8 mouse cellular contexts compared by ENCODE assay signal in the genomic region with DNA sequence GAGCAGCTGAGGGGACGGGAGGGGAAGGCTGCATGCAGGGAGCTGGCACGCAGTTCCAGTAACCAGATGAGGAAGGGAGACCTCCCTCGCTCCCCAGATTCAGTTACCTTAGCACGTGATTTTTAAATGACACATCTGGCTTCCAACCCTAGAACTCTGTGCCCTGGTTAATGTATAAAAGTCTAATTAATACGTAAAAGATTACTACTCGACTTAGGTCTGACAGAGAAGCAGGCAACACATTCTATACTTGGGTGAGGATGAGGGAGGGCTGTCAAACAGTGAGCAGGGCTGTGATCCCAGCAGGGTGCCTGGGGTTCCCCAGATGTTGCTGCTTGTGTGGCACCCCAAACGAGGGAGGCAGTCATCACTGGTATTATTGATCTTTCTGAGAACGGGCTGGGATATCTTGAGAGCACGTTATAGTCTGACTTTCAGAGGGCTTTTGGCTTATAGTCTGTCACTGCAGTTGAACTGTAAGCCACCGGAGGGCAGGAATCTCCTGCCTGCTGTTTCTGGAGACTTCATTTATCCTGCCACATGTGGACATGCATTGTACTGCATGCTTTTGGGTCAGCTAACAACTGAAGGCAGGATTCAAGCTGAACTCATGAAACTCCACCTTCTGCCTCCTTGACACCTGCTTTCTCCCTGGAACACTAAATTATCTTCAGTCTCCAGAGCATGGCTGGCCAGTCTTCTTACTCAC.
DNase-seq lines count a peak whose midpoint lies in the region; ATAC-seq and TF ChIP-seq lines count a peak whose summit lies in the region.

No protein-coding gene starts in this region.

- H3K27me3 ChIP-seq in spleen, adult 2 months (ENCODE audit: control insufficient read depth, insufficient read depth, low read length), result no peaks in the 10 kb centered on the region
- H3K27me3 ChIP-seq in limb, embryonic 11.5 days (ENCODE audit: control insufficient read depth, insufficient read depth, low read length), result no peaks in the 10 kb centered on the region

- intact Hi-C loops in gastrocnemius, postnatal 14 days (cut with DNase I; ENCODE audit: low total_unique reads), result loop anchor here (10.0 kb wide), 1 partner anchor 182 kb away; no protein-coding TSS in a partner anchor

- TF ChIP-seq POLR2A in spleen, adult 2 months (IDR thresholded peaks at IDR 0.05; ENCODE audit: low read depth, low read length), result no peak

- peaks cover 43% of the 10 kb centered on the region for H3K36me3 ChIP-seq in spleen, adult 2 months (ENCODE audit: control insufficient read depth, insufficient read depth, low read length)
- no peaks in the 10 kb centered on the region for H3K36me3 ChIP-seq in limb, embryonic 11.5 days (ENCODE audit: control insufficient read depth, insufficient read depth, low read length)

- no peaks in the 10 kb centered on the region for H3K9me3 ChIP-seq in limb, embryonic 11.5 days (ENCODE audit: control insufficient read depth, low read length)

- H3K27ac ChIP-seq in spleen, adult 2 months (ENCODE audit: insufficient read depth, low read length), result no peak overlapping the region
- no peak overlapping the region for H3K27ac ChIP-seq in limb, embryonic 11.5 days (replicated peaks; ENCODE audit: low read depth, low read length)

- peak; percentile 49 for DNase-seq in gastrocnemius, postnatal 14 days
- no peak for DNase-seq in gastrocnemius, postnatal 25 days
- no peak for DNase-seq in spleen, adult 2 months (ENCODE audit: low read depth in 1 of 2, low spot score in 2 of 2)
- no peak for DNase-seq in spleen, postnatal 4 days (ENCODE audit: low spot score in 2 of 2)
- DNase-seq in embryo, embryonic 11.5 days (ENCODE audit: low read depth, low spot score), result peak; percentile 30
- DNase-seq in limb, embryonic 11.5 days (ENCODE audit: low spot score), result peak; percentile 66
- DNase-seq in cerebellum, postnatal 25 days, result no peak
- no peak for DNase-seq in layer of hippocampus, adult 9-10 months (ENCODE audit: low spot score)

- no peak overlapping the region for H3K4me3 ChIP-seq in spleen, adult 2 months (ENCODE audit: extremely low read depth, insufficient read depth, insufficient read length)
- H3K4me3 ChIP-seq in limb, embryonic 11.5 days (ENCODE audit: low read depth, low read length), result no peak overlapping the region

- H3K4me1 ChIP-seq in spleen, adult 2 months (ENCODE audit: control insufficient read depth, insufficient read depth, insufficient read length), result no peaks in the 10 kb centered on the region
- H3K4me1 ChIP-seq in limb, embryonic 11.5 days (ENCODE audit: control insufficient read depth, insufficient read depth, low read length), result no peaks in the 10 kb centered on the region

- H3K9ac ChIP-seq in limb, embryonic 11.5 days (ENCODE audit: low read length), result no peak overlapping the region

- WGBS in spleen, adult 2 months, result 91% methylated on average over 10 of the region's 10 CpGs
- WGBS in limb, embryonic 11.5 days, result 63% methylated on average over 10 of the region's 10 CpGs

- ATAC-seq in limb, embryonic 11.5 days (ENCODE audit: insufficient number of reproducible peaks, low FRiP score, low TSS enrichment, low read depth), result no peak

- TF ChIP-seq CTCF in spleen, adult 2 months (IDR thresholded peaks at IDR 0.05; ENCODE audit: extremely low read depth, insufficient read depth, insufficient read length, insufficient replicate concordance), result peak; percentile 1; the same call in 1 of the 2 replicates

- no peak overlapping the region for H3K4me2 ChIP-seq in limb, embryonic 11.5 days (ENCODE audit: low read depth, severe bottlenecking)

Comparison
In these comparisons a context has a peak if more than half of its experiments do, and no peak if none do; other contexts are left out.
1. DNase-seq: peak in gastrocnemius, postnatal 14 days (single experiment), embryo, embryonic 11.5 days (single experiment) and limb, embryonic 11.5 days (single experiment); none in gastrocnemius, postnatal 25 days (single experiment), spleen, adult 2 months (0 of 2), spleen, postnatal 4 days (0 of 2), cerebellum, postnatal 25 days (0 of 2) and layer of hippocampus, adult 9-10 months (single experiment).